ENCODE assay signal across 18 mouse cellular contexts in genomic region chr11:56160286-56160685, GRCm38 (mm10).
"Had no signal": no experiment of that assay in that cellular context is flagged by ENCODE, and none has a peak within 500 bp of the region (broad histone marks: within the 10 kb centered on the region; RNA-seq: fewer than 3 reads in every experiment).

No protein-coding gene starts in this region.

- H3K4me2 ChIP-seq: intestine, embryonic 15.5 days; limb, embryonic 15.5 days; liver, embryonic 11.5 days; lung, embryonic 14.5 days; midbrain, embryonic 13.5 days; neural tube, embryonic 12.5 days; stomach, embryonic 15.5 days had no signal

- H3K4me3 ChIP-seq: intestine, embryonic 15.5 days; limb, embryonic 15.5 days; midbrain, embryonic 13.5 days; neural tube, embryonic 12.5 days; stomach, embryonic 15.5 days had no signal

- DNase-seq: kidney, adult 18-20 months; kidney, adult 9 months; kidney, postnatal 14 days; kidney, postnatal 4 days; left cerebral cortex, postnatal 4 days; liver, postnatal 0 days; lung, embryonic 14.5 days; right cerebral cortex, postnatal 25 days; spleen, adult 18-20 months; thymus, postnatal 25 days had no signal

- H3K27me3 ChIP-seq: intestine, embryonic 15.5 days; limb, embryonic 15.5 days; midbrain, embryonic 13.5 days; stomach, embryonic 15.5 days had no signal

- H3K4me1 ChIP-seq: intestine, embryonic 15.5 days; limb, embryonic 15.5 days; neural tube, embryonic 12.5 days; stomach, embryonic 15.5 days had no signal

- H3K9ac ChIP-seq: intestine, embryonic 15.5 days; limb, embryonic 15.5 days; liver, embryonic 14.5 days; liver, postnatal 0 days; lung, embryonic 14.5 days; midbrain, embryonic 13.5 days; neural tube, embryonic 12.5 days; stomach, embryonic 15.5 days had no signal

- H3K36me3 ChIP-seq: intestine, embryonic 15.5 days; limb, embryonic 15.5 days; midbrain, embryonic 13.5 days; neural tube, embryonic 12.5 days; stomach, embryonic 15.5 days had no signal

- H3K27ac ChIP-seq: intestine, embryonic 15.5 days; limb, embryonic 15.5 days; liver, embryonic 14.5 days; macrophage; neural tube, embryonic 12.5 days; stomach, embryonic 15.5 days had no signal

- H3K9me3 ChIP-seq: intestine, embryonic 15.5 days; limb, embryonic 15.5 days; midbrain, embryonic 13.5 days; neural tube, embryonic 12.5 days; stomach, embryonic 15.5 days had no signal

- ATAC-seq: intestine, embryonic 15.5 days; liver, postnatal 0 days had no signal
